Mouse (Mus musculus): ENCODE measurements around the gene Lpxn. TPM values are rescaled to one million over a fixed set of nuclear protein-coding genes. Genes with fewer than 3 reads are reported as not detected.

Gene Lpxn
- polyA plus RNA-seq, 1 experiment from 2014 or later: 1.1 TPM

DNA sequence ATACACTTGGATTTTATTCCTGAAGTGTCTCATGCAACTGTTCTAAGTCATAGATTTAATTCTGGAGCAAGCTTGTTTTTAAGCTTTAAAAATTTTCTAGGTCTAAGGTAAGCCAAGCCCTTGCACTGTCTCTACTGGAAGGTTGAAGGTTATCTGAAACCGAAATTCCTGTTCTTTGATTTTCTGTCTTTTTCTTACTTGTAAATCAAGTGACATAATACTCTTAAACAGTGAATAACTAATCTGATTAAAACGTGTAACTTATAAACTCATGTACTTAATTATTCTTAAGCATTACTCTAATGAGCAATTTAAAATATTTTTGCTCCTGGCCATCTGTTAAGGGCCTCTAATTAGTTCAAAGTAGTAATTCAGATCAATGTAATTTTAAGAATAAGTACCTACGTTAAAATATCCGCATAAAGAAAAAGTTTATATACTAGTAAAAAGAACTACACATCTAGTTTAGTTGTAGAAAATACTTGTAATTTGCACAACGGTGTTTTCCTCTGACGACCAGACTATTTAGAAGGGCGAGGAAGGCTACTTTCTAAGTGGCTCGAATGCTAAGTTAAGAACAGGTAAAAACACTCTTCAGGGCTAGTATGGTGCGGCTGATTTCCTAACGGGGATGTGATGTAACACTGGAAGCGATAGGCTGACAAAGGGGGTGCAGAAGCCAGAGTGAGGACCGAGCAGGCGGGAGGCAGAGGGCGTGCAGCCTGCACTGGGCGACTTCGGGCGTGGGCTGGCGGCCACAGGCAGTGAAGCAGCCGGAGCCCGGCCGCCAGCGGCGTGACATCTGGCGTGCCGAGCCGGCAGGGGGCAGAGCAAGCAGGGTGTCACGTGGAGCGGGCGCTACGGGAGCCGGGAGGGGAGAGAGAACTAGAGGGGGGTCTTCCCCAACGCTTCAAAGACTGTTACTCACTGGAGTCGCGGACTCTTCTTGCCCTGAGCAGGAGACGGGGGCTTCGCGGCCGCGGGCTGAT lies 1.6 kb upstream of the Lpxn start:
- peak; percentile 65 for ATAC-seq (ENCODE audit: low FRiP score, low read depth)
- no peaks in the 10 kb centered on the region for H3K9me3 ChIP-seq
- peak overlapping the region; percentile 52 for H3K4me2 ChIP-seq
- WGBS: 2% methylated on average over 37 of the region's 39 CpGs
- peak overlapping the region; percentile 97 for H3K9ac ChIP-seq
- no peaks in the 10 kb centered on the region for H3K27me3 ChIP-seq
- H3K4me1 ChIP-seq (replicated peaks): peaks cover 28% of the 10 kb centered on the region
- H3K4me3 ChIP-seq: peak overlapping the region; percentile 98
- peak overlapping the region; percentile 99 for H3K27ac ChIP-seq (replicated peaks)
- no peaks in the 10 kb centered on the region for H3K36me3 ChIP-seq

- H3K4me2 ChIP-seq: peak overlapping the region; percentile 52
- H3K9me3 ChIP-seq: no peaks in the 10 kb centered on the region
- peak; percentile 55 for ATAC-seq (ENCODE audit: low FRiP score, low read depth)
- peak overlapping the region; percentile 98 for H3K4me3 ChIP-seq
- H3K9ac ChIP-seq: peak overlapping the region; percentile 97
- no peaks in the 10 kb centered on the region for H3K27me3 ChIP-seq
- peaks cover 28% of the 10 kb centered on the region for H3K4me1 ChIP-seq (replicated peaks)
- WGBS: 1% methylated on average over 52 of the region's 63 CpGs
- H3K27ac ChIP-seq (replicated peaks): peak overlapping the region; percentile 99
- no peaks in the 10 kb centered on the region for H3K36me3 ChIP-seq
Measured at GRCm38 (mm10) chr19:12795110-12795509, 883 bp upstream of the Lpxn start.

GRCm38 (mm10) chr19:12796328-12796931 lies 437 bp downstream of the Lpxn start:
- peaks cover 23% of the 10 kb centered on the region for H3K4me1 ChIP-seq (replicated peaks)
- H3K27me3 ChIP-seq: no peaks in the 10 kb centered on the region
- ATAC-seq (ENCODE audit: low FRiP score, low read depth): no peak
- peak overlapping the region; percentile 98 for H3K4me3 ChIP-seq
- peak overlapping the region; percentile 99 for H3K27ac ChIP-seq (replicated peaks)
- WGBS: under 1% methylated on average over 29 of the region's 29 CpGs
- H3K36me3 ChIP-seq: no peaks in the 10 kb centered on the region
- peak overlapping the region; percentile 61 for H3K9ac ChIP-seq
- no peaks in the 10 kb centered on the region for H3K9me3 ChIP-seq
- peak overlapping the region; percentile 94 for H3K4me2 ChIP-seq

- no peak for ATAC-seq (ENCODE audit: low FRiP score, low read depth)
- Histone ChIP-seq H3K36me3 (no peaks in the 10 kb centered on the region), H3K4me2 (peak overlapping the region; percentile 94), H3K9ac (peak overlapping the region; percentile 61), H3K4me3 (peak overlapping the region; percentile 98), H3K27ac (replicated peaks) (peak overlapping the region; percentile 99), H3K4me1 (replicated peaks) (peaks cover 20% of the 10 kb centered on the region), H3K27me3 (no peaks in the 10 kb centered on the region), H3K9me3 (no peaks in the 10 kb centered on the region)
- WGBS: 4% methylated on average over 7 of the region's 7 CpGs
Measured at GRCm38 (mm10) chr19:12797071-12797470, 1.1 kb downstream of the Lpxn start.

GRCm38 (mm10) chr19:12798404-12798803 lies 2.4 kb downstream of the Lpxn start:
- ATAC-seq (ENCODE audit: low FRiP score, low read depth): no peak
- H3K4me3 ChIP-seq: no peak overlapping the region
- no peaks in the 10 kb centered on the region for H3K27me3 ChIP-seq
- H3K9ac ChIP-seq: no peak overlapping the region
- H3K27ac ChIP-seq (replicated peaks): no peak overlapping the region
- no peaks in the 10 kb centered on the region for H3K36me3 ChIP-seq
- H3K4me2 ChIP-seq: no peak overlapping the region
- peaks cover 14% of the 10 kb centered on the region for H3K4me1 ChIP-seq (replicated peaks)
- H3K9me3 ChIP-seq: no peaks in the 10 kb centered on the region
- 73% methylated on average over 4 of the region's 4 CpGs for WGBS

DNA sequence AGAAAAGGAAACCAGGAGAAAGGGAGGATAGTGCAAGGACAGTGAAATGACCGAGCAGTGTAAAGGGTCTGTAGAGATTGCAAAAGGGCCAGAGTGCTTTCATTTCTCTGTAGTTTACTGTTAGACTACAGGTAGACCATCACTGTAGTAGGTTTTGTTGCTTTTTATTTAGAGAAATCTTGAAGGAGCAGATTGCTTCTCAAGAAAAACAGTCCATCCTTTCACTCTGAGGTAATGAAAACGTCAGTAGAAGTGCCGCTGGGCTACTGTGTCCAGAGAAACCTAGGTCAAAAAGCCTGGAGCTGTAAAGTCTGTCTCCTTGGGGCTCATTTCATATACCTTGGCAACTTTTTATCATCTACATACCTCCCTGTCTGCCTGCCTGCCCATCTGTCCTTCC lies 3.1 kb downstream of the Lpxn start:
- ATAC-seq (ENCODE audit: low FRiP score, low read depth): no peak
- Histone ChIP-seq H3K4me3 (no peak overlapping the region), H3K4me1 (replicated peaks) (0 out of 2 replicates have a peak, but pooled peaks cover 9% of the 10 kb centered on the region), H3K9ac (no peak overlapping the region), H3K27me3 (no peaks in the 10 kb centered on the region), H3K4me2 (no peak overlapping the region), H3K9me3 (no peaks in the 10 kb centered on the region), H3K27ac (replicated peaks) (no peak overlapping the region), H3K36me3 (no peaks in the 10 kb centered on the region)
- 89% methylated on average over 3 of the region's 3 CpGs for WGBS

DNA sequence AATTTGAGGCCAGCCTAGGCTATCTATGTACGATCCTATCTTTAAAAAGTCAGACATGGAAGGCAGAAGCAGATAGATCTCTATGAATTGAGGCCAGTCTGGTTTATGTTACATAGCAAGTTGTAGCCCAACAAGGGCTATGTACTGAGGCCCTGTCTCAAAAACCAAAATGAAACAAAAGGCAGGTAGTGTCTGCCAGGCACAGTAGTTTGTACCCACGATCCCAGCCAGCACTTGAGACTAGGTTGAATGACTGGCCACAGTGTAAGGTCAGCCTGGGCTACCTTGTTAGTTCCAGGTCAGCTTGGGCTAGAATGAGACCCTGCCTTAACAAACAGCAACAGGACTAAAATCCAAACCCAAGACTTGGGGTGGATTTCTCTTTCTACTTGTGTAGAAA lies 4.6 kb downstream of the Lpxn start:
- Histone ChIP-seq H3K36me3 (no peaks in the 10 kb centered on the region), H3K9me3 (no peaks in the 10 kb centered on the region), H3K4me1 (replicated peaks) (0 out of 2 replicates have a peak, but pooled peaks cover 9% of the 10 kb centered on the region), H3K27me3 (no peaks in the 10 kb centered on the region), H3K9ac (no peak overlapping the region), H3K4me2 (no peak overlapping the region), H3K27ac (replicated peaks) (no peak overlapping the region), H3K4me3 (no peak overlapping the region)
- ATAC-seq (ENCODE audit: low FRiP score, low read depth): no peak
- 74% methylated on average over 2 of the region's 2 CpGs for WGBS

DNA sequence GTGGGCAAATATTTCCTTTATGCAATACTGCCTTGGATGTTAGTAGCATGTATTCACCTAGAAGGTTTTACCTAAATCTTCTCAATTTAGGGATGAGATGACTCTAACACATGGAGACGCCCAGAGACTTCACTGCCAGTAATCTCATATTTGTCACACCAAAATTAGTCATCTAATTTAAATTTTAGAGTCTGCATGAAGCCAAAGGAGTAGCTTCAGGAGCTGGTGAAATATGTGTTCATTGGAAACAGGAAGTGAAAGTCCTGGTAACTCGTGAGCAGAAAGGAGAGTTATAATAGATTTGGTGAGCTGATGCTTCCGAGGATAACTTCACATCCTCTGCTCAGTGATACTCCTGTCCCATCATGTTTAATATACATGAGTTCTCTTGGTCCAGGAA lies 5.1 kb downstream of the Lpxn start:
- H3K4me1 ChIP-seq (replicated peaks): 0 out of 2 replicates have a peak, but pooled peaks cover 9% of the 10 kb centered on the region
- H3K36me3 ChIP-seq: no peaks in the 10 kb centered on the region
- H3K9me3 ChIP-seq: no peaks in the 10 kb centered on the region
- 87% methylated on average over 3 of the region's 3 CpGs for WGBS
- no peak for ATAC-seq (ENCODE audit: low FRiP score, low read depth)
- no peak overlapping the region for H3K27ac ChIP-seq (replicated peaks)
- H3K4me3 ChIP-seq: no peak overlapping the region
- no peaks in the 10 kb centered on the region for H3K27me3 ChIP-seq
- no peak overlapping the region for H3K9ac ChIP-seq
- H3K4me2 ChIP-seq: no peak overlapping the region

- Histone ChIP-seq H3K9ac (no peak overlapping the region), H3K36me3 (no peaks in the 10 kb centered on the region), H3K27ac (replicated peaks) (no peak overlapping the region), H3K4me3 (no peak overlapping the region), H3K27me3 (no peaks in the 10 kb centered on the region), H3K4me2 (no peak overlapping the region), H3K9me3 (no peaks in the 10 kb centered on the region), H3K4me1 (replicated peaks) (no peaks in the 10 kb centered on the region)
- WGBS: 85% methylated on average over 3 of the region's 3 CpGs
- ATAC-seq (ENCODE audit: low FRiP score, low read depth): no peak
Measured at GRCm38 (mm10) chr19:12802830-12803229, 6.8 kb downstream of the Lpxn start.

DNA sequence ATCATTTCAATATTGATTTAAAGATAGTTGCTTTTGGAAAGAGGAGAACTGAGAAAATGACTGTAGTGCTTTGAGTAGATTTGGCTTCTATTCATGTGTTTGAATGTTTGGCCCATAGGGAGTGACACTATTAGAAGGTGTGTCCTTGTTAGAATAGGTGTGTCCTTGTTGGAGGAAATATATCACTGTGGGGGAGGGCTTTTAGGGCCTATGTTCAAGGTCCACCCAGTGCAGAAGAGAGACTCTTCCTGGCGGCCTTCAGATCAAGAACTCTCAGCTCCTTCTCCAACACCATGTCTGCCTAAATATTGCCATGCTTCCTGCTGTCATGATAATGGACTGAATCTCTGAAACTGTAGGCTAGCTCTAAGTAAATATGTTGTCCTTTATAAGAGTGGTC lies 8.2 kb downstream of the Lpxn start:
- Histone ChIP-seq H3K27me3 (no peaks in the 10 kb centered on the region), H3K27ac (replicated peaks) (no peak overlapping the region), H3K4me1 (replicated peaks) (no peaks in the 10 kb centered on the region), H3K36me3 (no peaks in the 10 kb centered on the region), H3K9me3 (no peaks in the 10 kb centered on the region), H3K4me2 (no peak overlapping the region), H3K9ac (no peak overlapping the region), H3K4me3 (no peak overlapping the region)
- ATAC-seq (ENCODE audit: low FRiP score, low read depth): no peak
- WGBS: 83% methylated on average over 1 of the region's 1 CpGs

- H3K36me3 ChIP-seq: no peaks in the 10 kb centered on the region
- WGBS: 88% methylated on average over 3 of the region's 3 CpGs
- no peak for ATAC-seq (ENCODE audit: low FRiP score, low read depth)
- no peaks in the 10 kb centered on the region for H3K4me1 ChIP-seq (replicated peaks)
- H3K9ac ChIP-seq: no peak overlapping the region
- no peak overlapping the region for H3K4me3 ChIP-seq
- no peak overlapping the region for H3K4me2 ChIP-seq
- H3K9me3 ChIP-seq: no peaks in the 10 kb centered on the region
- no peaks in the 10 kb centered on the region for H3K27me3 ChIP-seq
- H3K27ac ChIP-seq (replicated peaks): no peak overlapping the region
Measured at GRCm38 (mm10) chr19:12805730-12806129, 9.7 kb downstream of the Lpxn start.

- ATAC-seq (ENCODE audit: low FRiP score, low read depth): no peak
- Histone ChIP-seq H3K4me2 (no peak overlapping the region), H3K27me3 (no peaks in the 10 kb centered on the region), H3K9me3 (no peaks in the 10 kb centered on the region), H3K9ac (no peak overlapping the region), H3K4me3 (no peak overlapping the region), H3K27ac (replicated peaks) (no peak overlapping the region), H3K4me1 (replicated peaks) (no peaks in the 10 kb centered on the region), H3K36me3 (no peaks in the 10 kb centered on the region)
- WGBS: 83% methylated on average over 2 of the region's 2 CpGs
Measured at GRCm38 (mm10) chr19:12806214-12806613, 10.2 kb downstream of the Lpxn start.

Measured in hindbrain, embryonic 15.5 days (tissue).